Mouse (Mus musculus) embryonic facial prominence, embryonic 12.5 days (tissue): ENCODE results near the gene Cpm. TPM values are rescaled to one million over a fixed set of nuclear protein-coding genes. Genes with fewer than 3 reads are reported as not detected.

Source experiments
- ATAC-seq: fragments of 200-750 bp; cut with Nextera tagmentation; 2 replicates; pipeline ENCODE4 v1.8.0; 2017; ENCODE audit not compliant: insufficient number of reproducible peaks, insufficient read depth, low FRiP score, low TSS enrichment
- H3K27ac ChIP-seq: fragments of 300-500 bp; sonication (generic); 2 replicates; pipeline ENCODE4 v1.5.1; 2016; ENCODE audit warnings: mild to moderate bottlenecking
- H3K27me3 ChIP-seq: fragments of 300-500 bp; sonication (generic); 2 replicates; pipeline ENCODE4 v1.6.1; 2016; ENCODE audit warnings: mild to moderate bottlenecking, moderate library complexity
- H3K36me3 ChIP-seq: fragments of 300-500 bp; sonication (generic); 2 replicates; pipeline ENCODE4 v1.6.1; 2016; ENCODE audit warnings: mild to moderate bottlenecking
- H3K4me1 ChIP-seq: fragments of 300-500 bp; sonication (generic); 2 replicates; pipeline ENCODE4 v1.6.1; 2016
- H3K4me2 ChIP-seq: fragments of 300-500 bp; sonication (generic); replicated peaks from 2 replicates; pipeline ENCODE4 v1.6.1; 2016; ENCODE audit warnings: mild to moderate bottlenecking, moderate library complexity
- H3K4me3 ChIP-seq: fragments of 300-500 bp; sonication (generic); 2 replicates; pipeline ENCODE4 v1.5.1; 2016; ENCODE audit warnings: mild to moderate bottlenecking
- H3K9ac ChIP-seq: fragments of 300-500 bp; sonication (generic); 2 replicates; pipeline ENCODE4 v1.6.1; 2016; ENCODE audit warnings: mild to moderate bottlenecking, moderate library complexity
- H3K9me3 ChIP-seq: fragments of 300-500 bp; sonication (generic); 2 replicates; pipeline ENCODE4 v1.6.1; 2016; ENCODE audit warnings: mild to moderate bottlenecking, moderate library complexity
- WGBS: fragments of 180-500 bp; shearing (Covaris S2); methylation state at CpG from one replicate; pipeline ENCODE4 v1.1.7; 2016; 5-methylcytosine and 5-hydroxymethylcytosine counted together
- polyA plus RNA-seq: library from polyadenylated mRNA; unstranded; fragments of >200 nt; fragmentation: Nextera tagmentation; extraction: Ambion mirVana; gene quantifications from 2 replicates; pipeline ENCODE4 v1.2.1, GENCODE M21; 2016

The Cpm gene
- polyA plus RNA-seq, 1 experiment from 2014 or later = 20.4 TPM

- no peaks in the 10 kb centered on the region for H3K4me1 ChIP-seq
- ATAC-seq = no peak
- no peaks in the 10 kb centered on the region for H3K27me3 ChIP-seq
- no peak overlapping the region for H3K9ac ChIP-seq
- H3K4me3 ChIP-seq = no peak overlapping the region
- H3K9me3 ChIP-seq = no peaks in the 10 kb centered on the region
- no peaks in the 10 kb centered on the region for H3K36me3 ChIP-seq
- H3K27ac ChIP-seq = no peak overlapping the region
- no peak overlapping the region for H3K4me2 ChIP-seq
- WGBS = 90% methylated on average over 14 of the region's 14 CpGs
These were observed 25.3 kb upstream of the Cpm start for GRCm38 (mm10) chr10:117603834-117604623.

GRCm38 (mm10) chr10:117604624-117605282 lies 24.5 kb upstream of the Cpm start:
- no peaks in the 10 kb centered on the region for H3K9me3 ChIP-seq
- no peak for ATAC-seq
- no peak overlapping the region for H3K4me3 ChIP-seq
- H3K9ac ChIP-seq = no peak overlapping the region
- no peak overlapping the region for H3K27ac ChIP-seq
- WGBS = 86% methylated on average over 8 of the region's 8 CpGs
- H3K4me1 ChIP-seq = no peaks in the 10 kb centered on the region
- H3K36me3 ChIP-seq = no peaks in the 10 kb centered on the region
- H3K27me3 ChIP-seq = no peaks in the 10 kb centered on the region
- no peak overlapping the region for H3K4me2 ChIP-seq

- no peak overlapping the region for H3K9ac ChIP-seq
- no peak for ATAC-seq
- no peaks in the 10 kb centered on the region for H3K27me3 ChIP-seq
- no peaks in the 10 kb centered on the region for H3K4me1 ChIP-seq
- H3K36me3 ChIP-seq = no peaks in the 10 kb centered on the region
- 87% methylated on average over 15 of the region's 15 CpGs for WGBS
- H3K4me2 ChIP-seq = no peak overlapping the region
- H3K27ac ChIP-seq = no peak overlapping the region
- H3K9me3 ChIP-seq = no peaks in the 10 kb centered on the region
- H3K4me3 ChIP-seq = no peak overlapping the region
These were observed 23.7 kb upstream of the Cpm start for GRCm38 (mm10) chr10:117605283-117606243.

GRCm38 (mm10) chr10:117606423-117606822 lies 22.9 kb upstream of the Cpm start:
- H3K4me2 ChIP-seq = no peak overlapping the region
- no peak overlapping the region for H3K9ac ChIP-seq
- H3K36me3 ChIP-seq = no peaks in the 10 kb centered on the region
- no peaks in the 10 kb centered on the region for H3K9me3 ChIP-seq
- no peaks in the 10 kb centered on the region for H3K27me3 ChIP-seq
- no peak for ATAC-seq
- H3K4me1 ChIP-seq = no peaks in the 10 kb centered on the region
- 66% methylated on average over 5 of the region's 5 CpGs for WGBS
- H3K4me3 ChIP-seq = no peak overlapping the region
- no peak overlapping the region for H3K27ac ChIP-seq

GRCm38 (mm10) chr10:117607051-117607803 lies 22.1 kb upstream of the Cpm start:
- Histone ChIP-seq H3K36me3 (no peaks in the 10 kb centered on the region), H3K27me3 (no peaks in the 10 kb centered on the region), H3K9ac (no peak overlapping the region), H3K4me2 (no peak overlapping the region), H3K4me1 (no peaks in the 10 kb centered on the region), H3K9me3 (no peaks in the 10 kb centered on the region), H3K4me3 (no peak overlapping the region), H3K27ac (no peak overlapping the region)
- WGBS = 91% methylated on average over 20 of the region's 20 CpGs
- ATAC-seq = no peak

GRCm38 (mm10) chr10:117607804-117608279 lies 21.5 kb upstream of the Cpm start:
- Histone ChIP-seq H3K4me1 (no peaks in the 10 kb centered on the region), H3K36me3 (no peaks in the 10 kb centered on the region), H3K27me3 (no peaks in the 10 kb centered on the region), H3K4me3 (no peak overlapping the region), H3K9me3 (no peaks in the 10 kb centered on the region), H3K27ac (no peak overlapping the region), H3K9ac (no peak overlapping the region), H3K4me2 (no peak overlapping the region)
- no peak for ATAC-seq
- WGBS = 92% methylated on average over 10 of the region's 10 CpGs

- Histone ChIP-seq H3K9ac (no peak overlapping the region), H3K4me3 (no peak overlapping the region), H3K27ac (no peak overlapping the region), H3K4me2 (no peak overlapping the region), H3K36me3 (no peaks in the 10 kb centered on the region), H3K9me3 (no peaks in the 10 kb centered on the region), H3K27me3 (no peaks in the 10 kb centered on the region), H3K4me1 (no peaks in the 10 kb centered on the region)
- no peak for ATAC-seq
- 94% methylated on average over 7 of the region's 7 CpGs for WGBS
These were observed 20.8 kb upstream of the Cpm start for GRCm38 (mm10) chr10:117608487-117608886.

GRCm38 (mm10) chr10:117608988-117609809 lies 20.1 kb upstream of the Cpm start:
- ATAC-seq = no peak
- H3K36me3 ChIP-seq = no peaks in the 10 kb centered on the region
- no peak overlapping the region for H3K27ac ChIP-seq
- H3K27me3 ChIP-seq = no peaks in the 10 kb centered on the region
- H3K9me3 ChIP-seq = no peaks in the 10 kb centered on the region
- no peak overlapping the region for H3K9ac ChIP-seq
- no peak overlapping the region for H3K4me3 ChIP-seq
- no peak overlapping the region for H3K4me2 ChIP-seq
- 85% methylated on average over 7 of the region's 7 CpGs for WGBS
- H3K4me1 ChIP-seq = no peaks in the 10 kb centered on the region

GRCm38 (mm10) chr10:117609810-117610090 lies 19.6 kb upstream of the Cpm start:
- 85% methylated on average over 6 of the region's 6 CpGs for WGBS
- Histone ChIP-seq H3K4me2 (no peak overlapping the region), H3K9ac (no peak overlapping the region), H3K4me1 (no peaks in the 10 kb centered on the region), H3K36me3 (no peaks in the 10 kb centered on the region), H3K9me3 (no peaks in the 10 kb centered on the region), H3K27me3 (no peaks in the 10 kb centered on the region), H3K27ac (no peak overlapping the region), H3K4me3 (no peak overlapping the region)
- no peak for ATAC-seq

- H3K9ac ChIP-seq = no peak overlapping the region
- H3K4me2 ChIP-seq = no peak overlapping the region
- H3K4me3 ChIP-seq = no peak overlapping the region
- no peak for ATAC-seq
- H3K4me1 ChIP-seq = no peaks in the 10 kb centered on the region
- no peak overlapping the region for H3K27ac ChIP-seq
- WGBS = 88% methylated on average over 5 of the region's 5 CpGs
- H3K27me3 ChIP-seq = no peaks in the 10 kb centered on the region
- no peaks in the 10 kb centered on the region for H3K9me3 ChIP-seq
- no peaks in the 10 kb centered on the region for H3K36me3 ChIP-seq
These were observed 19.0 kb upstream of the Cpm start for GRCm38 (mm10) chr10:117610160-117610764.
